In the genomic region with DNA sequence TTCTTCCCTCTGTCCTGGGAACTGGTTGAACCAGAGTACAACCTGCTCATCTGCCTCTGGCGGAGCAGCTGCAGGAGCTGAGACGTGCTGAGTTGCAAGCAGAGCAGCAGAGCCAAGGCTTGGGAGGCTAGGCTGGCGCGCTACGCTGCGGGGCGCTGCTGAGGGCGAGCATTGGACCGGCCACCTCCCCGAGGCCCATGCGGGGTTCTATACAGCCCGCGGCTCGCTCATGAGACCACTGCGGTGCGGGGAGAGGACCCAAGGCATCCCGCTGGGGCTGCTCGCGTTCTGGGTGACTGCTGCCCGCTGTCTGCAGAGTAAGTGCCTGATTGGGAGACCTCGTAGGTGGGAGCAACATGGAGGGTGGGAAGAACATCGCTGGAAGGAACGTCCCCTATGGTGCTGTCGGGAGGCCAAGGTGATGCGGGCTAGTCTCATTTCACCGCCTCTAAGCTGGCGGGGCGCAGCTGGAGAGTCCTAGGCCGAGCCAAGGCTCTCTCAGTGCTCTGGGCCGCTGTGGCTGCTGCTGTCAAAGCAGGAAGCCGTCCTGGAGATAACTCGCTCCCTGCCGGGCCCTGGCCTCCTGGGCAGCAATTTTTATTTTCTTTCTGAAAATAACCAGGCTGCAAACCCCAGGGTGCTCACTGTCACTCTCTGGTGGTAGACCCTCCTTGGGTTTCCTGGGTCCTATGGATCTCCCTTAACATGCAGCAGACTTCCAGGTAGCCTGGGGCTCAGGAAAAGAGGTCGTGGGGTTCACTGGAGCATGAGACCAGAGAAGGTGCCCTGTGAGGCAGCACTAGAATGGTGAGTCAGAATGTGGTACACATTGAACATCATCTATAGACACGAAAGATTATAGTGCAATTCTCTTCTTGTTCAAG, we compare ENCODE assay signal across 8 mouse cellular contexts. TPM values are rescaled to one million over a fixed set of nuclear protein-coding genes. Genes with fewer than 3 reads are reported as not detected.
DNase-seq lines count a peak whose midpoint lies in the region; ATAC-seq lines count a peak whose summit lies in the region.

A gene (plus strand): TSS at position 4 of the 884 bp plus-strand sequence.

- peak within 1 kb of the TSS; percentile 82 for H3K4me2 ChIP-seq in kidney, embryonic 14.5 days (replicated peaks; ENCODE audit: low read depth, low read length)
- H3K4me2 ChIP-seq in neural tube, embryonic 13.5 days, result peak within 1 kb of the TSS; percentile 71

- peak within 1 kb of the TSS; percentile 67 for H3K9ac ChIP-seq in kidney, embryonic 14.5 days (ENCODE audit: low read depth, low read length)
- peak within 1 kb of the TSS; percentile 74 for H3K9ac ChIP-seq in neural tube, embryonic 13.5 days

- peak within 1 kb of the TSS; percentile 15; the same call in 1 of the 2 replicates for H3K27ac ChIP-seq in kidney, embryonic 14.5 days (ENCODE audit: low read depth, low read length)
- H3K27ac ChIP-seq in neural tube, embryonic 13.5 days (replicated peaks), result peak within 1 kb of the TSS; percentile 78

- DNase-seq in cerebellum, postnatal 25 days, result peak; percentile 12 to 30
- DNase-seq in cerebellum, postnatal 36 days, result no peak
- DNase-seq in adrenal gland, postnatal 25 days, result peak; percentile 26
- peak in 1 of 2 experiments; percentile 50 for DNase-seq in frontal cortex, adult 2 months (ENCODE audit: extremely low spot score in 1 of 2, low spot score in 1 of 2)
- peak; percentile 43 for DNase-seq in liver
- DNase-seq in T-cell, adult 2 months (ENCODE audit: low spot score), result no peak

- H3K9me3 ChIP-seq in kidney, embryonic 14.5 days (ENCODE audit: control insufficient read depth, low read length), result no peaks in the 10 kb centered on the region
- no peaks in the 10 kb centered on the region for H3K9me3 ChIP-seq in neural tube, embryonic 13.5 days

- ATAC-seq in kidney, embryonic 14.5 days (ENCODE audit: low FRiP score, low TSS enrichment), result peak; percentile 81
- peak; percentile 94 for ATAC-seq in neural tube, embryonic 13.5 days (ENCODE audit: low read depth)

- no peaks in the 10 kb centered on the region for H3K27me3 ChIP-seq in kidney, embryonic 14.5 days (ENCODE audit: control insufficient read depth, insufficient read depth, low read length)
- H3K27me3 ChIP-seq in neural tube, embryonic 13.5 days, result 0 out of 2 replicates have a peak, but pooled peaks cover 8% of the 10 kb centered on the region

- no peaks in the 10 kb centered on the region for H3K36me3 ChIP-seq in kidney, embryonic 14.5 days (ENCODE audit: control insufficient read depth, insufficient read depth, low read length)
- H3K36me3 ChIP-seq in neural tube, embryonic 13.5 days, result no peaks in the 10 kb centered on the region

- WGBS in kidney, embryonic 14.5 days, result 4% methylated on average over 35 of the region's 35 CpGs
- 5% methylated on average over 35 of the region's 35 CpGs for WGBS in neural tube, embryonic 13.5 days

- peak within 1 kb of the TSS; percentile 46 for H3K4me3 ChIP-seq in kidney, embryonic 14.5 days (ENCODE audit: low read length)
- peak within 1 kb of the TSS; percentile 49 for H3K4me3 ChIP-seq in neural tube, embryonic 13.5 days

- H3K4me1 ChIP-seq in kidney, embryonic 14.5 days (ENCODE audit: control insufficient read depth, insufficient read depth, low read length), result peaks cover 16% of the 10 kb centered on the region; the same call in 1 of the 2 replicates
- peaks cover 23% of the 10 kb centered on the region for H3K4me1 ChIP-seq in neural tube, embryonic 13.5 days (replicated peaks)

RNA-seq across cellular contexts. Expression of the gene that starts here (rescaled TPM):
- total RNA-seq in adrenal gland, postnatal 25 days (2021), result 1.0 TPM in 1 of 2 replicates, not detected in the other
- 15.4 and 18.4 TPM in 2 replicates for polyA plus RNA-seq in frontal cortex, adult 2 months (2012; rRNA removed)
- polyA plus RNA-seq in kidney, embryonic 14.5 days (2014; fragmentation: Nextera tagmentation; extraction: Ambion mirVana), result 5.6 and 8.0 TPM in 2 replicates
- 16.4 and 19.7 TPM in 2 replicates for polyA plus RNA-seq in neural tube, embryonic 13.5 days (2015; fragmentation: Nextera tagmentation; extraction: Ambion mirVana)

Comparison
In these comparisons a context has a peak if more than half of its experiments do, and no peak if none do; other contexts are left out.
1. DNase-seq: peak in cerebellum, postnatal 25 days (2 of 2), adrenal gland, postnatal 25 days (single experiment) and liver (single experiment); none in cerebellum, postnatal 36 days (0 of 2) and T-cell, adult 2 months (single experiment).